Comparison of ENCODE assay signal across 8 mouse cellular contexts in genomic region chr16:34342369-34343160, GRCm38 (mm10).
A peak's percentile ranks its signal among the peaks of the same experiment; 100 is the strongest.
DNase-seq lines count a peak whose midpoint lies in the region; ATAC-seq and TF ChIP-seq lines count a peak whose summit lies in the region.

No protein-coding gene starts in this region.

- no peaks in the 10 kb centered on the region for H3K27me3 ChIP-seq in embryonic facial prominence, embryonic 15.5 days
- H3K27me3 ChIP-seq in midbrain, embryonic 16.5 days (ENCODE audit: control insufficient read depth, insufficient read depth, low read depth, low read length), result no peaks in the 10 kb centered on the region

- no peak overlapping the region for H3K9ac ChIP-seq in embryonic facial prominence, embryonic 15.5 days
- no peak overlapping the region for H3K9ac ChIP-seq in midbrain, embryonic 16.5 days (ENCODE audit: low read depth, low read length)

- H3K9me3 ChIP-seq in embryonic facial prominence, embryonic 15.5 days (replicated peaks), result no peaks in the 10 kb centered on the region
- no peaks in the 10 kb centered on the region for H3K9me3 ChIP-seq in midbrain, embryonic 16.5 days (replicated peaks; ENCODE audit: control insufficient read depth, low read length, poor library complexity, severe bottlenecking)

- no peak for TF ChIP-seq CTCF in gastrocnemius, adult 2 months (IDR thresholded peaks at IDR 0.05)

- ATAC-seq in embryonic facial prominence, embryonic 15.5 days (ENCODE audit: insufficient number of reproducible peaks, low FRiP score, low TSS enrichment, low read depth), result peak; percentile 63; the same call in 1 of the 2 replicates
- ATAC-seq in midbrain, embryonic 16.5 days, result peak; percentile 20; the same call in 1 of the 2 replicates

- H3K27ac ChIP-seq in gastrocnemius, adult 2 months, result peak overlapping the region; percentile 24
- no peak overlapping the region for H3K27ac ChIP-seq in embryonic facial prominence, embryonic 15.5 days (replicated peaks)
- no peak overlapping the region for H3K27ac ChIP-seq in midbrain, embryonic 16.5 days (ENCODE audit: low read length)

- DNase-seq in gastrocnemius, adult 2 months, result no peak
- no peak for DNase-seq in gastrocnemius, postnatal 25 days
- peak; percentile 81 for DNase-seq in layer of hippocampus, adult 11-12 months (ENCODE audit: low spot score)
- DNase-seq in thymus, postnatal 14 days, result no peak
- DNase-seq in kidney, postnatal 10 days, result no peak
- no peak for DNase-seq in thymus, postnatal 25 days

- intact Hi-C loops in gastrocnemius, adult 2 months (cut with DNase I), result loop anchor here (5.0 to 10.0 kb wide), 3 partner anchors 232 to 362 kb away; partner anchors contain the start of gene Kalrn

- H3K4me2 ChIP-seq in embryonic facial prominence, embryonic 15.5 days (replicated peaks), result no peak overlapping the region
- H3K4me2 ChIP-seq in midbrain, embryonic 16.5 days (ENCODE audit: low read length), result no peak overlapping the region

- H3K36me3 ChIP-seq in embryonic facial prominence, embryonic 15.5 days, result no peaks in the 10 kb centered on the region
- no peaks in the 10 kb centered on the region for H3K36me3 ChIP-seq in midbrain, embryonic 16.5 days (ENCODE audit: control insufficient read depth, insufficient read depth, low read length)

- WGBS in embryonic facial prominence, embryonic 15.5 days, result 52% methylated on average over 7 of the region's 7 CpGs
- 62% methylated on average over 7 of the region's 7 CpGs for WGBS in midbrain, embryonic 16.5 days

- peaks cover 12% of the 10 kb centered on the region; the same call in 1 of the 2 replicates for H3K4me1 ChIP-seq in embryonic facial prominence, embryonic 15.5 days
- peaks cover 39% of the 10 kb centered on the region for H3K4me1 ChIP-seq in midbrain, embryonic 16.5 days (ENCODE audit: control insufficient read depth, insufficient read depth, low read length)

- no peak overlapping the region for H3K4me3 ChIP-seq in gastrocnemius, adult 2 months
- H3K4me3 ChIP-seq in embryonic facial prominence, embryonic 15.5 days (replicated peaks), result no peak overlapping the region
- no peak overlapping the region for H3K4me3 ChIP-seq in midbrain, embryonic 16.5 days (ENCODE audit: low read depth, low read length)
